Mouse (Mus musculus) layer of hippocampus, postnatal 14 days (tissue): ENCODE results near the gene Rxylt1. TPM values are rescaled to one million over a fixed set of nuclear protein-coding genes. Genes with fewer than 3 reads are reported as not detected.

Source experiments
- DNase-seq, 2 experiments: peaks; one replicate each; pipeline ENCODE4 v3.0.0; 2021 to 2022; ENCODE audit warnings: low spot score in 2 of 2, mixed read lengths in 1 of 2
- long read RNA-seq, 2 experiments: library from polyadenylated mRNA; stranded (forward); transcript quantifications; one replicate each; pipeline ENCODE4 v2.0.0; 2021
- total RNA-seq, 2 experiments: library from RNA; stranded (reverse); gene quantifications; 2 replicates each; pipeline ENCODE4 v1.2.3; 2021

The Rxylt1 gene
- total RNA-seq, result 10 to 100 TPM; 39.0 to 42.1 TPM
- long read RNA-seq, experiment 1, full-length matches to known transcripts, result 14 of 33 reads
- long read RNA-seq, experiment 1, partial matches to known transcripts, result 1 of 33 reads
- long read RNA-seq, experiment 1, other reads (novel, unspliced or antisense), result 18 of 33 reads
- long read RNA-seq, experiment 2, full-length matches to known transcripts, result 32 of 66 reads
- long read RNA-seq, experiment 2, partial matches to known transcripts, result 1 of 66 reads
- long read RNA-seq, experiment 2, other reads (novel, unspliced or antisense), result 33 of 66 reads

DNA sequence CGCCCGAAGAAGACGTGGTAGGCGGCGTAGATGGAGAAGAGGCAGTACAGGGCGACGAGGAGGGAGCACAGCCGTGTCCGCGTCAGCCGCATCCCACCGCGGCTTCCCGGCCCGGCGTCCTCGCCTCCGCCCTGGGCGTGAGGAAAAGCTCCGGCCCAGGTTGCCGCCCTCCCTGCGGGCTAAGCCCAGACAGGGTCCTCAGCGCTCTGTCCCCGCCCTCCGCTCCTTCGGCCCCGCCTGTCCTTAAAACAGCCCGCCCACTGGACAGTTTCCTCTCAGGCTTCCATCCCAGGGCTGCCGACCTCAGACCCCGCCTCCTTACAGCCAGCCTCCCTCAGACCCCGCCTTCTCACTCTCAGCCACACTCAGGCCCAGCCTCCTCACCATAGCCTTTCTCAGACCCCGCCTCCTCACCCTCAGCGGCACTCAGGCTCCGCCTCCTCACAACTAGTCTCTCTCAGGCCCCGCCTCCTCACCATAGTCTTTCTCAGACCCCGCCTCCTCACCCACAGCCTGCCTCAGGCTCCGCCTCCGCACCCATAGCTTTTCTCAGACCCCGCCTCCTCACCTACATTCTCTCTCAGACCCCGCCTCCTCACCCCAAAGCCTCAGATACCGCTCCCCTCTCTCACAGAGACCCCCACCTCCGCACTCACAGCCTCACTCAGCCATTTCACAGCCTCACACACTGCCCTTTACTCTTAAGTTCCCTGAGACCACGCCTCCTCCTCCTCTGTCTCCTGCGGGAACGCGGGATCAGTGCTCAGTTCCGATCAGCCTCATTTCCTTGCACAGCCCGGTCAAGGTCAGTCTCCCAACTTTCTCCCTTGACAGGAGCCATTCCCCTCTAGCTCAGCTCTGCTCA is at the start of gene Rxylt1:
TSS of gene Rxylt1 (minus strand) at position 392 of the 865 bp plus-strand sequence.
- peak; percentile 86 to 94 for DNase-seq

DNA sequence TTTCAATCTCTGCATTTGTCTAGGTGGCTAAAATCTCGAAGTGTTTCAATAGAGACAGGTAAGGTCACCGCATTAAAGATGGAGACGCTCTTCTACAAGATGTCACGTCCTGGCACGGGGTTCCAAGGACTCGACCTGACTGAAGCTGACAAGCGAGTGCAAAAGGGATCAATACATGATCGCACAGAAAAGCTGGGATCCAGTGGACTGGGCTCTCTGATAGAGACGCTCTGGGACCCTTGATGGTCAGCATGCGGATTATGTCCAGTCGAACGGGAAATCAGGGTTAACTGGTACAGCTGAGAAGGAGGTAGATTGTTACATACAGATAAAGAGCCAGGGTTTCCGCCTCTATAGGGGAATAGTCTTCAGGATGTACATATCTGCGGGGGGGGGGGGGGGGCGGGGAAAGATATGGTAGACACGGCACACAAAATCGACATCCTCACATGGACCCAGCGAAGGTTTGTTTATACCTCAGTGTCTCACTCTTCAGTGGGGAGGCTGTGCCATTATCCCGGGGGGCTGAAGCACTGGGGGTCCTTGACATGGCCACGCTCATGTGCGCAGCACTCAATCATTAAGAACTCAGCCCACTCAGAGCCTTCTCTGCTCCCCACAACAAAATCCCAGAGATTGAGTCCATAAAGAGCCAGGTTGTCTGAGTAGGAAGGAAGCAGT is 24.3 kb upstream of the Rxylt1 start:
- no peak for DNase-seq

DNA sequence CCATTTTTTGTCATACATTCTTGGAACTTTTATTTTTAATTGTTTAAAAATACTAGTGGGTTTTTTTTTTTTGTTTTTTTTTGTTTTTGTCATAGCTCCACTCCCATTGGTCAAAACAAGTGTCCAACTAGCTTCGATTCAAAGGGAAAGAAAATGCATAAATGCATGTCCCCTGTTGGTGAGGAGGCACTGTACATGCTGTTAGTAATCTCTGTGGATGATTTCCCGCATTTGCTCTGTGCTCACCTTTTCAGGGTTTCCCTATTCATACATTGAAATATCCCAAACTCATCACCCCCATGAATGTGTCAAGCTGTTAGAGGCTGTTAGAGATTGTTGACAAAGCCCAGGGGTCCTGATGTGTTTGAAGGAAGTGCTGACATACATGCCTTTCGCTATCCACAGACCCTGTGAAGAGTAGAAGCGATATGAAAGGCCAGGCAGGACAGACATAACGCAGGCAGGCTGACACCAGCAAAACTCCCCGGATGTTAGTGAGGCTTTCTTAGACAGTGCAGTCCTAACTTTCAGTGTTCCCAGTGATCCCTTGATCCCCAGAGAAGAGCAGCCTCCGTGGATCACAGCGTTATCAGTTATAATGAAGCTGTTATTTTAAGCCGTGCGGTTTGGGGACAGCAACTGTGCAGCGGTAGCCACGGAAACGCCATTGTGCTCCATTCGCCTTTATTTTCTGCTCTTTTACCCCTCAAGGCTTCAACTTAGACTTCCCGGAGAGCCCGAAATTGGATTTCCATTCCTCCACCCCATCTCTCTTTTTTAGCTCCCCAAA is 23.5 kb upstream of the Rxylt1 start:
- DNase-seq, result no peak

DNA sequence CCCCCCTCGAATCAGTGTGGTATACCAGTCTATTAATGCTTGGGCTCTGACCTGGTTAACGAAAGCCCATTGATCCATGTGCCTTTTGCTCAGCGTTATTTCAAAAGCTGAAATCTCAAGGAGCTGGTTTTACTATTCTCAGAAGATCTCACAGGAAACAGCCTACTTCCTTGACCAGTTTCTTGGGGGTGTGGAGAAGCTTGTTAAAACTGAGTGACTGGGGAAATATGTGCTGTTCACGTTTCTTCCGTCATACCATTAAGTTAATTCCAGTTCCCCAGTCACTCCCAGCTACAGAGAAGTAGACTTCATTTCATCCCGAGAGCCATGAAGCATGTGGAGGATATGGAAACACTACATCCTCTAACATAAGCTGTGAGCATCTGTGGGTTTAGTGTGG is 22.3 kb upstream of the Rxylt1 start:
- DNase-seq, result no peak

DNA sequence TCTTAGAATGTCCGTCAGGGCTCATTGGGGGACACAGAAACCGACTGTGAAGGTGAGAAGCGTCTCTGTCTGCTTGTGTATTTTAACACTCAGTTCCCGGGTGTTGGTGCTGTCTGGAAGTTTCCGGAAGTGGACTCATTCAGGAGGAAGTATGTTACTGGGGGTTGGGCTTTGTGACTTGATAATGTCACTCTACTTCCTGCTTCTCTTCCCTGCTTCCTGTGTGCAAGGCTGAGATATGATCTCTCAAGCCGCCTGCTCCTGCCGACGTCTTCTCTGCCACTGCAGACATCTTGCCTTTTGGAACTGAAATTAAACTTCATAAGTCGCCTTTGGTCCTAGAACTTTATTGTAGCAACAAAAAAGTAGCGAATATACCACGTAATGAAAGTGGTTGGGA is 19.5 kb upstream of the Rxylt1 start:
- no peak for DNase-seq

DNA sequence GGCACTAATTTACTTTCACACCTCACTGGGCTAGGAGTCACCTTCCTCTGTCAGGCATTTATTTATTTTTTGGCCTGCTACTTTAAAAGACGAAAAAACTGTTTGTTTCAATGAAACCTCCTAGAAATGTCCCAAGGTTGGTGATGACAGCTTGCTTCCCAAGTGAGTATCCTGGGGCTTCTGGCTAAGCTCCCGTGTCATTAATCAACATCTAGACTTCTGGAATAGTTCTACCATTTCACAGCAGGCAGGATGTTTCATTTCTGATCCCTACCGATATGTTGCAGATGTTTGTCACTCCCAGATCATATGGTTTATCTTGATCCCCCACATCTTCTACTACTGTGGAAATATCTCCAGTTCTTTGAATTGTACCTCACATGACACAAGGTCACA is 9.5 kb upstream of the Rxylt1 start:
- no peak for DNase-seq

DNA sequence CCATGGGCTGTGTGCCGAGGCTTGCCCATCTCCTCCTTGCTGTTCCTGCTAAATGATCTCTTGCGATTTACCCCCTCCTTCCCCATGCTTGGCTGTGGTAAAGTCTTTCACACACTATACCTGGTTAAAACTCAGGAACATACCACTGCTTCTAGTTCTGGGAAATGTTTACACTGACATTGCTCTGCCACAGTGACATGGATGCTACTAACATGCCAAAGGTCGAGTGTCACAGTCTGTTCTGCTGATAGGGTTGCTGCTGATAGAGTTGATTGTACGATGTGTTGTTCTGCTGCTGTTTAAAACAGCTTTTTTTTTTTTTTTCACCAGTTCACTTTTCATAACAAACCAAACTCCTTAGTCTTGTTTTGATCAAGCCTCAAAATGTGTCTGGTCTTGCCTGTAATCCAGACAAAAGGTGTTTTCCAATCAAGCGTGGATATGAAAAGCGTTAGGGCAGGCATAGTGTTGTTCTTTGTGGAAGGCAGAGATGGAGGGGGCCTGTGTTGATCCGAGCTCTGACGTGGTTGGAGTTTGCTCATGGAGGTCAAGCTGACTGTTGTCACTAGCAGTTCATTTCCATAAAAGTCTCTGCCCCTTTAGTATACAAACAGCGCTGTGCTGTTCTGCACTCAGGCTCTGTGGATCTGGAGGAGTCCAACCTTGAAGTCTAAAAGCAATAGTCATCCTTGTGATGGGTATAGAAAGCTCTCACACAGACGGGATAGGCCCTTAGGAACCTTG is 8.9 kb upstream of the Rxylt1 start:
- no peak for DNase-seq

DNA sequence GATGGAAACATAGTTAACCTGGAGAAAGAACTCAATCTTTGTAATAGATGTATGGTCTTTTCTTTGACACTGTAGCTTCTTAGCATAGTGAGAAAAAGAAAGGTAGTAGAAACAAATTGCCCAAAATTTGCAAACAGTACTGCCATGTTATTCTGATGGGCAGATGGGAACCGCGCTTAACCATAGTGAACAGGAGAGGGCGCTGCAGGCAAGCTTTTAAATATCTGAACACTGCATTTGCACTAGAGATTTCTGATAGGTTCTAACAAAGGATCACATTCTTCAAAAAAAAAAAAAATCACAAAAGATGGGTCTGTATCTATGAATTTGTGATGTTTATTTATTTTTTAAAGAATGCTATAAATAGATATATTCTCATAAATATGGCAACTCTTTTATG is 8.2 kb upstream of the Rxylt1 start:
- peak; percentile 73 to 77 for DNase-seq

DNA sequence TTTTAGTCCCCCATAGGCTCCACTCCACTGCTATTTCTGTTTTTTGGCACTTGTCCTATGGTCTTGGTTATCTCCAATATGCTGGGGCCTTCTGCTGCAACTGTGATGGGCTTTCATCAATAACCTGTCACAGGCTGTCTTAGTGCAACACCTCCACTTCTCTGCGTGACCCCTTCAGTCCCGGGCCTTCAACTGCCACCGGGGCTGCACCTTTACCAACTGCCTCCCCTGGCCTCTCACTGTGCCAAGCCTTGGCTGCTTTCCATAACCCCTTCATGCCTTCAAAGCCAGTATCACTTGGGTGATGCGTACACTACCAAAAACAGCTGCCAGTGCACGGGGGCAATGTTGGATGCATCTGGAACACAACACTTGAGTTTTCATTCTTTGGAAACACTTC is 5.5 kb upstream of the Rxylt1 start:
- DNase-seq, result no peak

DNA sequence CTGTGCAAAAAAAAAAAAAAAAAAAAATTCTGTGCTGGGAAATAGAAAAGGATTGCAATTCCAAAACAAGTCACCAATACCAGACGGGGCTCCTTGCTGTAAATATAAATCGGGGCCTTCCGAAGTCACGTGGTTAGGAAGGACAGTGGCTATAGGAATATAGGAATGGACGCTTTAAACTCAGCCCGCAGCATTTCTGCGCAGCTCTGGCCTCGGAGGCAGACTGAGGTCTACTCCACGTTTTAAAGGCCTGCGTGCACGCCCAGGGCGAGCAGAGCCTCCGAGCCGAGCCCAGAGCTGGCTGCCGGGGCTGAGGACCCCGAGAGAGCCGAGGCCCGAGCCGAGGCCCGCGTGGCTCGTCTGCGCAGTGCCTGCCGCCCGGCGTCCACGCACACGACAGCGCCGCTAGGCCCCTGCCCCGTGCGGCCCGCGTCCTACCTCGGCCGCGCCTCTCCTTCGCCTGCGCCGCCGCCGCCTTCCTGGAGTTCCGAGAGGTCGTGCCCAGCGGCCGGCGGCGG is 650 bp downstream of the Rxylt1 start:
- peak; percentile 33 to 52 for DNase-seq

DNA sequence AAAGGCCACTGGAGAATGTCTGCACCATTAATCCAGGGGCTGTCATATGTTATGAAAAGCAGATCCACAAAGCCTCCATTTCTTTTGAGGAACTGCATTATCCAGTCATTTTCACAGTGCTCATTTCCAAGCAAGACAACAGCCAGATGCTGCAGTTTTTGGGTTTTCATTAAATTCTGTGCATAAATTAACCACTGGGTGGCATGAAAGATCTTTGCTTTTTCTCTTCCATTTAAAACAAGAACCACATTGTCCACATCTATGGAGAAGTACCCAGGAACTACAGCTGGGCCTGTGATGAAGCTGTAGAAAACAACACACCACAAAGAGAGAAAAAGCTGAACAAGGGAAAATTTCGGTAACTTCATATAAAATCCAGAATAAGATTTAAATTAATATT is 6.7 kb downstream of the Rxylt1 start:
- no peak for DNase-seq

DNA sequence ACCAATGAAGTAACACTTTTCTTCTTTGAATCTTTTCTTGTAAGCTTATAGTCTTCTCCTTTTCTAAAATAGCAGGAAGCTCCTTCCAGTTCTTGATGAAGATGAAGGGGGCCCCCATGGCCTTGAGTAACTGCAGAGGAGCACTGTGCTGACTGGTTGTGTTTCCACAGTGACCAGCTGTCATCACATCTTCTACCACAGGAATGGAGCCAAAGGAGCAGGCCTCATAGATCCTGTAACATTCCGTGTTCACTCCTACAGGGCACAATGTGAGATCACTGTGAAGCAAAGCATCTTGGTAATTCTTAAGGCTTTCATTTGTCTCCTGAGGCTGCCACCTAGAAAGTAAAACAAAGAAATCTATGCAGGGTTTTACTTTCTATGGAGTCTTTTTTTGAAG is 15.8 kb downstream of the Rxylt1 start:
- no peak for DNase-seq

DNA sequence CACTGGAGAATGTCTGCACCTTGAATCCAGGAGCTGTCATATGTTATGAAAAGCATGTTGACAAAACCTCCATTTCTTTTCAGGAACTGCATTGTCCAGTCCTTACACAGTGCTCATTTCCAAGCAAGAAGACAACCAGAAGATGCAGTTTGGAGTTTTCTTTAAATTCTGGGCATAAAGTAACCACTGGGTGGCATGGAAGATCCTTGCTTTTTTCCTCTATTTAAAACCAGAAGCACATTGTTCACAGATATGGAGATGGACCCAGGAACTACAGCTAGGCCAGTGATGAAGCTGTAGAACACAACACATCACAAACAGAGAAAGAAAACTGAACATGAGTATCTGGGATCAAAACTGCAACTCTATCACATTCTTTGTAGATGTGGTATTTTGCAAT is 28.0 kb downstream of the Rxylt1 start:
- no peak for DNase-seq

DNA sequence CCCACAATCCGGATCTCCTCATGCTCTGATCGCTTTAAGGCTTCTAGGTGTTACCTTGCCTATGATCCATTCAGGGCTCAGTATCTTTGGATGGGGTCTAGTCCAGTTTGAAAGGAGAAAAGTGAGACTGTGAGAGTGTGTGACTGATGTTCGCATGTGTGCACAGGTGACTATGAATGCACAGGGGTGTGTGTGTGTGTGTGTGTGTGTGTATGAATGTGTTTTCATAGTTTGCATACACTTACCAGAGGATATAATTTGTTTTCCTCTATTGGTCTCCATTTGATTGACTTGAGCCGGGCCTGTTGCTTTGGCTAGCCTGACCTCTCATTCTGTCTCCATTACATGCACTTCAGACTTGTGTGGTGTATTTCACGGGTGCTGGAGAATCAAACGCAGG is 41.3 kb downstream of the Rxylt1 start:
- DNase-seq, result no peak

DNA sequence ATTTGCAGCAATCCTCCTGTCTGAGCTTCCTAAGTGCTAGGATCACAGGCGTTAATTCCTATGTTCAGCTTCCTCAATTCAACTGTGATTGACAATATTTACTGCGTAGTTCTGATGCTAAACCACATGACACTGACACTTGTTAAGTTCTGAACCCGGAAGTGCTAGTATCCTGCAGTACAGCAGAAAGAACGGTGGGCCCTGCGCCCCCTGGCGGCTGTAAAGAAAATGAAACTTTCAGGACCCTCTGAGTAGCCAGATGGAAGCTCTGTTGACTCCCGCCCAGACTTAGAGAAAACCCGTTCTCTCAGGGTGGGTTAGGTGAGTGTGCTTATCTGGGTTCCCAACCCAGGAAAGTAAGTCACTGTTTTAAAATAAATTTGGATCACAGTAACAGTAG is 42.6 kb downstream of the Rxylt1 start:
- peak; percentile 28 to 41 for DNase-seq

DNA sequence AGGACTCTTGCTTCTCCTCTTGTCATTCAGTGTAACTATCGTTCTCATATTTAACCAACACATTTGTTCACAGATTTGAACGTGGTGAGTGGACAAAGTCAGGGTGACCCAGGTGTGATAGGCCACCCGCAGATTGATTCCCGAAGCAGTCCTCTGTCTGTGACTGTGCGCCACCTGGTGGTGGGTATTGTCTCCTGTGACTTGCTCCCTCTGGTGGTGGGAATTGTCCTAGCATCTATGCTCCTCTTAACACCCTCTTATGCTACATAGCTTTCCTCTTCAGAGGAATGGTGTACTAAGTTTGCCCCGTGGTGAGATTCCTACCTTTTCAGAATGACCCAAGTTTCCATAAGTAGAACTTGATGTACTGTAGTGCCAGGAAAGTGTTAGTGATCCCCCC is 45.3 kb downstream of the Rxylt1 start:
- peak; percentile 84 for DNase-seq

DNA sequence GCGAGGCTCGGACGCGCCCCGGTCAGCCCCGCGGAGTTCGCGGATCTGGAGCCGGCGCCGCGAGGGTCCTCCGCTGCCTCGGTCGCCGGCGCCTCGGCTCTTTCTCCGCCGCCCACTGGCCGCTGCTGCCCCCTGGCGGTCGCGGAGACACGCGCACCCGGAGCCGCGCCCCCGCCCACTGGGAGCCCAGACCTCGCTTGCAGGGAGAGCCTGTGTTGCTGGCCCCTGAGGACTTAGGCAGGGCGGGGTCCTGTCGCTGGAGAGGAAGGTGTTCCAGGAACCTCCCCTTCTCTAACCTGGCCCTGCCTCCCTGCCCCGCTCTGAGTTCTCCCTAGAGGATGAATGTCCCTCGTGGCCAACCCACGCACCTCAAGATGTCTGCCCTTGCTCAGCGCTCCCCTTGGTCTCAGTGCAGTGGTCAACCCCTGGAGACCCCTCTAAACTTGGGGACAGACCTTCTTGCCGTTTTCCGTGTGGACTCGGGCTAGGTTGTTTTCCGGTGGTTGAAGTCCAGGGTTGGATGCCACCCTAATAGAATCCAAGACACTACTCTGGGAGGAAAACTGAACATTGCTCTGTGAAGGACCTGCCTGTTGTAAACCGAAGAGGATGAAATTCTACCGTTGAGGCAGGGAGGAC is 49.3 kb downstream of the Rxylt1 start:
- DNase-seq, result peak; percentile 79 to 85

DNA sequence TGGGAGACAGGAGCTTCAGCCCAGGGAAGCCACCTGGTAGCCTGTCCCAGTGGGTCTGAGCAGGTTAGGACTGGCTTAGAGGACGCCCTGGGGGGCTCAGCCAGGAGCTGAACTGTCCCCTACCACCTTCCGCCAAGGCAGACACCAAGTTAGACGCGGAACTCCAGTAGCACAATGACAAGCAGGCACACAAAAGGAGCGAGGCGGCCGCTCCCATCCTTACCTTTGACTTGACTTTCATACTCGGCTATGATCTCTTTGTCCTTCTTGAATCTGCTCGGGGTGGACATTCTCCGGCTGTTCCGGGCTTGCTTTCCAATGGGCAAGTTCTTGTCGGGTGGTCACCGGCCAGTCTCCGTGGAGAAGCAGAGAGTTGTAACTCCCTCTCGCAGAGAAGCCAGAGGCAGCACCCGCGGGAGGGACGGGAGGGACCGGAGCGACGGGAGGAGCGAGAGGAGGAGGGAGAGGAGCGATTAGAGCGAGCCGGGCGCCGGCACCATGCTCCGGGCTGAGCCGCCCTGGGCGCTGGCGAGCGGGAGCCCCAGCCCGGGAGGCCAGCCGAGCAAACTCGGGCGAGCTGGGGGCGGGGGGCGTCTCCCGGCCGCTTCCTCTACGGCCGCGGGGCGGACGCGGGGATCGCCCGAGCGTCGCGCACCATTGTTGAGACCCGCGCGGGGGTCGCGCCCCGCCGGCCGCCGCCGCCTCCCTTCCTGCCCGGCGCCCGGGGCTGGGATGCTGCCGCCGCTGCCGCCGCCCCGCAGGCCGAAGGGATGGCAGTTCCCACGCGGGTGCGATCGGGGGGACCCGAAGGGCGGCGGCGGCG is 50.1 kb downstream of the Rxylt1 start, which contains the start of gene Srgap1:
TSS of gene Srgap1 (minus strand) at position 412 of the 823 bp plus-strand sequence.
- peak; percentile 40 to 50 for DNase-seq

DNA sequence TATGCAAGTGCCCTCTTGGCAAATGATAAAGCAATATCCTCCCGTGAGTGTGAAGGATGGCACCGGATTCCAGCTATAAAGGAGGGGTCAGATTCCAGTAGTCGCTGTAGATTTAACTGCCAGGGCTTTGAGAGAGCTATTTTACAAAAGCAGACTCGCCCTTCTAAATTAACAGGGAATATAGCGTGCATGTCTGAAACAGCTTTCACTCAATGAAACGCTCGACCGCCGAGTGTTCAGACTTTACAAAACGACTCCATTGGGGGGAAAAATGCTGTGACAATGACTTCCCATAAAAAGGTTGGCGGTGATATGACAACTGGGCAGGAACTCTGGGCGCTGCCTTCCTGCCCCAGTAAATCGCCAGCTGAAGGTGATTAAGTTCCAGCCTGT is 50.7 kb downstream of the Rxylt1 start:
- DNase-seq, result peak in 1 of 2 experiments; percentile 20
